Mouse (Mus musculus) liver, embryonic 16.5 days (tissue): ENCODE results near the gene Tbkbp1. TPM values are rescaled to one million over a fixed set of nuclear protein-coding genes. Genes with fewer than 3 reads are reported as not detected.

ENCODE experiments used
- ATAC-seq: fragments of 200-750 bp; cut with Nextera tagmentation; 2 replicates; pipeline ENCODE4 v1.8.0; 2017; ENCODE audit warnings: low read depth, mild to moderate bottlenecking, moderate number of reproducible peaks, moderate library complexity
- H3K27ac ChIP-seq: fragments of 300-500 bp; sonication (generic); 2 replicates; pipeline ENCODE4 v1.5.1; 2014; ENCODE audit warnings: mild to moderate bottlenecking, low read length
- H3K27me3 ChIP-seq: fragments of 300-500 bp; sonication (generic); 2 replicates; pipeline ENCODE4 v1.6.1; 2014; ENCODE audit warnings: low read depth, low read length, mixed read lengths; ENCODE audit not compliant: control insufficient read depth, insufficient read depth
- H3K36me3 ChIP-seq: fragments of 300-500 bp; sonication (generic); 2 replicates; pipeline ENCODE4 v1.6.1; 2014; ENCODE audit warnings: mild to moderate bottlenecking; ENCODE audit not compliant: control insufficient read depth, insufficient read depth
- H3K4me1 ChIP-seq: fragments of 300-500 bp; sonication (generic); 2 replicates; pipeline ENCODE4 v1.6.1; 2014; ENCODE audit warnings: low read depth, low read length, mixed read lengths; ENCODE audit not compliant: control insufficient read depth
- H3K4me2 ChIP-seq: fragments of 300-500 bp; sonication (generic); 2 replicates; pipeline ENCODE4 v1.6.1; 2014; ENCODE audit warnings: low read depth, low read length, mixed read lengths
- H3K4me3 ChIP-seq: fragments of 300-500 bp; sonication (generic); 2 replicates; pipeline ENCODE4 v1.5.1; 2014; ENCODE audit warnings: low read depth, mild to moderate bottlenecking, low read length
- H3K9ac ChIP-seq: fragments of 300-500 bp; sonication (generic); 2 replicates; pipeline ENCODE4 v1.6.1; 2014; ENCODE audit warnings: low read depth, low read length
- H3K9me3 ChIP-seq: fragments of 300-500 bp; sonication (generic); replicated peaks from 2 replicates; pipeline ENCODE4 v1.6.1; 2016; ENCODE audit warnings: low read length; ENCODE audit not compliant: control insufficient read depth
- WGBS: fragments of 180-500 bp; shearing (Covaris S2); extraction: QIAGEN DNeasy Blood & Tissue Kit; methylation state at CpG from one replicate; pipeline ENCODE4 v1.1.7; 2014; ENCODE audit not compliant: insufficient replicate concordance; 5-methylcytosine and 5-hydroxymethylcytosine counted together
- polyA plus RNA-seq: library from polyadenylated mRNA; unstranded; fragments of >200 nt; fragmentation: Nextera tagmentation; extraction: Ambion mirVana; gene quantifications from 2 replicates; pipeline ENCODE4 v1.2.1, GENCODE M21; 2015

Gene Tbkbp1
- polyA plus RNA-seq, 1 experiment from 2014 or later: 1.1 TPM

- no peak overlapping the region for H3K4me2 ChIP-seq
- H3K4me3 ChIP-seq: peak overlapping the region; percentile 12; the same call in 1 of the 2 replicates
- ATAC-seq: no peak
- H3K9ac ChIP-seq: no peak overlapping the region
- H3K27me3 ChIP-seq: peaks cover 5% of the 10 kb centered on the region
- H3K4me1 ChIP-seq: no peaks in the 10 kb centered on the region
- no peaks in the 10 kb centered on the region for H3K9me3 ChIP-seq
- WGBS: 74% methylated on average over 15 of the region's 15 CpGs
- H3K27ac ChIP-seq: no peak overlapping the region
- H3K36me3 ChIP-seq: no peaks in the 10 kb centered on the region
Observed at GRCm38 (mm10) chr11:97139256-97139655, 12.0 kb downstream of the Tbkbp1 start.

- H3K4me2 ChIP-seq: peak overlapping the region; percentile 38
- 69% methylated on average over 66 of the region's 69 CpGs for WGBS
- no peak overlapping the region for H3K27ac ChIP-seq
- H3K4me1 ChIP-seq: no peaks in the 10 kb centered on the region
- no peak overlapping the region for H3K9ac ChIP-seq
- peak overlapping the region; percentile 12 for H3K4me3 ChIP-seq
- H3K36me3 ChIP-seq: no peaks in the 10 kb centered on the region
- H3K9me3 ChIP-seq: no peaks in the 10 kb centered on the region
- no peak for ATAC-seq
- peaks cover 5% of the 10 kb centered on the region for H3K27me3 ChIP-seq
Observed at GRCm38 (mm10) chr11:97138554-97139226, 12.6 kb downstream of the Tbkbp1 start.

- no peaks in the 10 kb centered on the region for H3K9me3 ChIP-seq
- no peak overlapping the region for H3K4me3 ChIP-seq
- H3K27me3 ChIP-seq: peaks cover 2% of the 10 kb centered on the region; the same call in 1 of the 2 replicates
- no peak for ATAC-seq
- H3K9ac ChIP-seq: no peak overlapping the region
- WGBS: 50% methylated on average over 5 of the region's 5 CpGs
- H3K36me3 ChIP-seq: no peaks in the 10 kb centered on the region
- H3K4me1 ChIP-seq: no peaks in the 10 kb centered on the region
- H3K4me2 ChIP-seq: no peak overlapping the region
- H3K27ac ChIP-seq: no peak overlapping the region
Observed at GRCm38 (mm10) chr11:97133270-97133669, 18.0 kb downstream of the Tbkbp1 start.

GRCm38 (mm10) chr11:97132185-97132584 lies 19.1 kb downstream of the Tbkbp1 start:
- Histone ChIP-seq H3K9ac (no peak overlapping the region), H3K4me1 (no peaks in the 10 kb centered on the region; the same call in 1 of the 2 replicates), H3K27ac (no peak overlapping the region), H3K36me3 (no peaks in the 10 kb centered on the region), H3K4me2 (no peak overlapping the region), H3K27me3 (no peaks in the 10 kb centered on the region; the same call in 1 of the 2 replicates), H3K9me3 (no peaks in the 10 kb centered on the region), H3K4me3 (no peak overlapping the region)
- no peak for ATAC-seq
- 23% methylated on average over 6 of the region's 6 CpGs for WGBS

GRCm38 (mm10) chr11:97131683-97132082 lies 19.6 kb downstream of the Tbkbp1 start:
- Histone ChIP-seq H3K4me1 (peaks cover 2% of the 10 kb centered on the region; the same call in 1 of the 2 replicates), H3K4me2 (no peak overlapping the region), H3K27me3 (peaks cover under 1% of the 10 kb centered on the region; the same call in 1 of the 2 replicates), H3K9ac (no peak overlapping the region), H3K27ac (no peak overlapping the region), H3K9me3 (no peaks in the 10 kb centered on the region), H3K36me3 (no peaks in the 10 kb centered on the region), H3K4me3 (no peak overlapping the region)
- 45% methylated on average over 2 of the region's 2 CpGs for WGBS
- no peak for ATAC-seq

GRCm38 (mm10) chr11:97130318-97130717 lies 21.0 kb downstream of the Tbkbp1 start:
- Histone ChIP-seq H3K27me3 (peaks cover 6% of the 10 kb centered on the region), H3K9me3 (no peaks in the 10 kb centered on the region), H3K4me2 (no peak overlapping the region), H3K27ac (no peak overlapping the region), H3K4me1 (peaks cover 3% of the 10 kb centered on the region; the same call in 1 of the 2 replicates), H3K4me3 (no peak overlapping the region), H3K9ac (no peak overlapping the region), H3K36me3 (no peaks in the 10 kb centered on the region)
- 56% methylated on average over 7 of the region's 7 CpGs for WGBS
- no peak for ATAC-seq

GRCm38 (mm10) chr11:97128956-97129355 lies 22.3 kb downstream of the Tbkbp1 start:
- Histone ChIP-seq H3K27ac (no peak overlapping the region), H3K4me2 (no peak overlapping the region), H3K9me3 (no peaks in the 10 kb centered on the region), H3K36me3 (no peaks in the 10 kb centered on the region), H3K27me3 (peaks cover 6% of the 10 kb centered on the region), H3K4me3 (no peak overlapping the region), H3K4me1 (peaks cover 3% of the 10 kb centered on the region; the same call in 1 of the 2 replicates), H3K9ac (no peak overlapping the region)
- 16% methylated on average over 3 of the region's 3 CpGs for WGBS
- no peak for ATAC-seq

GRCm38 (mm10) chr11:97127470-97128223 lies 23.6 kb downstream of the Tbkbp1 start:
- peak overlapping the region; percentile 55 for H3K4me3 ChIP-seq
- 25% methylated on average over 19 of the region's 19 CpGs for WGBS
- no peak overlapping the region for H3K27ac ChIP-seq
- H3K9me3 ChIP-seq: no peaks in the 10 kb centered on the region
- H3K4me2 ChIP-seq: peak overlapping the region; percentile 62
- H3K4me1 ChIP-seq: peaks cover 3% of the 10 kb centered on the region; the same call in 1 of the 2 replicates
- no peaks in the 10 kb centered on the region for H3K36me3 ChIP-seq
- no peak for ATAC-seq
- H3K27me3 ChIP-seq: peaks cover 6% of the 10 kb centered on the region
- H3K9ac ChIP-seq: no peak overlapping the region
